Mouse (Mus musculus) lung, adult 2 months (tissue): ENCODE measurements around the gene Exosc9. TPM values are rescaled to one million over a fixed set of nuclear protein-coding genes. Genes with fewer than 3 reads are reported as not detected.
A peak's percentile ranks its signal among the peaks of the same experiment; 100 is the strongest.

Experiments
- DNase-seq: peaks from one replicate; pipeline ENCODE4 v3.0.0; 2022
- H3K4me1 ChIP-seq: fragments of 200-500 bp; 2 replicates; pipeline ENCODE4 v1.6.1; 2011; ENCODE audit warnings: low read length; ENCODE audit not compliant: control insufficient read depth, insufficient read depth
- H3K4me3 ChIP-seq: fragments of 200-500 bp; replicated peaks from 2 replicates; pipeline ENCODE3; 2011; ENCODE audit warnings: low read depth, mild to moderate bottlenecking, control low read depth, low read length; ENCODE audit errors: extremely low read depth
- CTCF ChIP-seq: fragments of 200-500 bp; IDR thresholded peaks from 2 replicates; pipeline ENCODE4 v1.5.1; 2011; ENCODE audit warnings: mild to moderate bottlenecking, low read length, control low read depth; ENCODE audit not compliant: insufficient read depth
- POLR2A ChIP-seq: fragments of 200-500 bp; IDR thresholded peaks from 2 replicates; pipeline ENCODE4 v1.6.1; 2011; ENCODE audit warnings: low read depth, mild to moderate bottlenecking, control low read depth, low read length, borderline replicate concordance; ENCODE audit errors: extremely low read depth
- WGBS: fragments of 180-500 bp; shearing (Covaris S2); methylation state at CpG from one replicate; pipeline ENCODE4 v1.1.7; 2018; 5-methylcytosine and 5-hydroxymethylcytosine counted together
- polyA plus RNA-seq: library from polyadenylated mRNA; depleted of rRNA; stranded (reverse); fragments of >200 nt; gene quantifications from 2 replicates; pipeline ENCODE4 v1.2.3, GENCODE M21; 2012; rRNA removed

The Exosc9 gene
- polyA plus RNA-seq = 4.4 and 9.5 TPM in 2 replicates

DNA sequence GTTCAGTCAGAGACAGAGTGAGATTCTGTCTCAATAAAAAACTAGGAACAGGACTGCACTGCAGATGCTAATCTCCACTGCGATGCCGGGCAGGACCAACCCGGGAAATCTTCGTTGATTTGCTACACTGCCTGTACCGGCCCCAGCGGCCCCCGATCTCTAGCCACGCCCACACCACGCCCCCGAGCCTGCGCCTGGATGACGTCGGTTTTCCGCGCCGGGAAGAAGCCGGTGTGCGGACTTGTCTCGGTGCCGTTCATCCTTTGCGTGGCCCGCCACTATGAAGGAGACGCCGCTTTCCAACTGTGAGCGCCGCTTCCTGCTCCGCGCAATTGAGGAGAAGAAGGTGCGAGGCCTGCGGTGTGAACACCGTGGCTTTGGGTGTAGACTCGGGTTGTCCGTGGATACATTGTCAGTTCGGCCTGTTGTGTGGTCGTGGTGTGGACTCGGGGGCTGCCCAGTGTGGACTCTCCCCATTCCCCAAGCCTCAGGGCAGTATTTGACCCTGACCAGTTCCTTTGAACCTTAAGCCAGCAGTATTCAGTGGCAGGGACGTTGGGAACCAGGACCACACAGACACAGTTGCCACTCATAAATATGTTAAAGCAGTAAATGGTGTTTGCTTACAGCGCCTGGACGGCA, at the start of gene Exosc9:
Exosc9 (plus strand) TSS at position 201 of the 642 bp plus-strand sequence.
- peak within 1 kb of the TSS; percentile 99 for H3K4me3 ChIP-seq
- TF ChIP-seq CTCF (no peak), POLR2A (peak; percentile 49; the same call in 1 of the 2 replicates)
- WGBS = under 1% methylated on average over 39 of the region's 39 CpGs
- peaks cover 6% of the 10 kb centered on the region; the same call in 1 of the 2 replicates for H3K4me1 ChIP-seq
- peak; percentile 97 for DNase-seq

DNA sequence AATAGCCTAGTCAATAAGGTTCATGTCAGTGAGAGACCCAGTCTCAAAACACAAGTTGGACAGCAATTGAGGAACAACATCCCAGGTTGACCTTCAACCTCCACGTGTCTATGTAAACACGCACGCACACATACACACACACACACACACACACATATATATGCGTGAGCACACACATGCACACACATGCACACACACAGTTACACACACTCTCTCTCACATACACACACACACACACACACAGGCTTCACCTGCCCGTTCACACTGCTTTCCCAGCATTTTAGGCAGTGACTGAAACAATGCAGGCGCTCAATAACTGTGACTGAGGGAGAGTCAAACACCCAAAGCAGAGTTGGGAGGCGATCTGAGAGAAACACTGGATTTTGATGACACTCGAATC, 47.1 kb upstream of the Exosc9 start:
- TF ChIP-seq CTCF (no peak), POLR2A (no peak)
- WGBS = 83% methylated on average over 8 of the region's 8 CpGs
- H3K4me1 ChIP-seq = no peaks in the 10 kb centered on the region
- H3K4me3 ChIP-seq = no peak overlapping the region
- no peak for DNase-seq

DNA sequence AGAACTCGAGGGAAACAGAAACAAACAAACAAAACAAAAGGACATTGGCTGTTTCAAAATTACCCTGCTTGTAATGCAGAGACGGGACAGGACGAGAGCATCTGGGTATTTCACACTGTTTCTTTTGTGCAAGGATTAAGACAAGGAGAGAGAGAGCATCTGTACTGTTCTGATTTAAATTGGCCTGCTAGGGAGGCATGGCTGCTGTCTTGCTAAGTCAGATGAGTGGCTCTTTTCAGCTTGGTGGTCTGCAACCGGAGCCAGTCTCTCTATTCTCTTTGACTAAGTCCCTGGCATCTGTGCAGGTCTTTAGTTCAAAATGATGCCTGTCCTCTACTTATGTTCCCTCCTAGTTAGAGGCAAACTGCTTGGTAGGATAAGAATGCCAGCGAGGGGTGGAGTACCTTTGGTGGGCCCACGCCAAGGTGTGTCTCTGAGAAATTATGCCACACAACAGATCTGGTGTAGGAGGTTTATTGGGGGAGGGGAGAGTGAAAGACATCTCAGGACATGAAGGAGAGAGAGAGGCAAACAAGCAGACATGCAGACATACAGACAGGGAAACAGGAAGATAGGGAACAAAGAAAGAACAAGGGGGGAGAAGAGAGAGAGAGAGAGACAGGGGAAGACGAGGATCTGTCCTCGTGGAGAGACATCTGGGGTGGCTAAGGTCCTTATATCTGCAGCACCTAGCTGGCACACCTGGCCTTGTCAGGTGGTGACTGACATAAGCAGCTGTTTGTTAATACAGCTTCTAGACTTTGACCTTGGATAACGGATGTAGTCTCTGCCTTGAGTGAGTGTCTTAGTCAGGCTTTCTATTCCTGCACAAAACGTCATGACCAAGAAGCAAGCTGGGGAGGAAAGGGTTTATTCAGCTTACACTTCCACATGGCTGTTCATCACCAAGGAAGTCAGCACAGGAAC, 46.3 kb upstream of the Exosc9 start:
- no peak for TF ChIP-seq POLR2A
- no peak for TF ChIP-seq CTCF
- Histone ChIP-seq H3K4me3 (no peak overlapping the region), H3K4me1 (no peaks in the 10 kb centered on the region)
- 62% methylated on average over 10 of the region's 10 CpGs for WGBS
- DNase-seq = no peak

DNA sequence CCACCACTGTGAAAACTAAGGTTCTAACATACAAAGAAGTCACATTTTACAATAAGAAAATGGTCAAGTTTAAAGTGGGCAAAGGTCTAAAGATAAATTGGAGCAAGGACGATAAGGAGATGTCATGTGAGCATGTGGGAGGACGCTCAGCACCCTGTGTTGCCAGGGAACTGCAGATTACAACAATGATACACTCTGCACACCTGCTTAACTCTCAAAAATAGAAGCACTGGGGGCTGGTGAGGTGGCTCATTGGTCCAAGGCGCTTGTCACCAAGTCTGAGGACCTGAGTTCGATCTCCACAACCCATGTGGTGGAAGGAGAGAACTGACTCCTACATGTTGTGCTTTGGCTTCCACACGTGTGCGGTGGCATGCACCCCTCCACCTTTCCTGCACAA, 40.9 kb upstream of the Exosc9 start:
- no peak overlapping the region for H3K4me3 ChIP-seq
- WGBS = 82% methylated on average over 6 of the region's 6 CpGs
- no peak for DNase-seq
- no peaks in the 10 kb centered on the region for H3K4me1 ChIP-seq
- TF ChIP-seq POLR2A (no peak), CTCF (no peak)

DNA sequence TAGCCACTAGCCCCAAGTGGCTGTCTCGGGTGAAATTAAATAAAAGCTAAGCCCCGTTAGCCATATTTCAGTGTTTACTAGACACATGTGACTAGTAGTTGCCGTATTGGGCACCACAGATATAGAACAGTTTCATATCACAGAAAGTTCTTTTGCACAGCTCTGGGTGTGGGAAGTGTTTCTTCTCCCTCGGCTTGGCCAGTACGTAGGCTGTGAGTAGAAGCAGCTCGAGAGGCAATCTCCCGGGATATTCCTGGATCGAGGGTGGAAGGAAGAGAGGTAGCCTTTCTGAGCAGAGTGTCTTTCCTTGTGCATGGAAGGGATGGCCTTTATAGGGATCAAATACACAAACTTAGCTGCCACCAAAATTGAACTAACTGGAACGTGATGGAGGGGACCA, 36.2 kb upstream of the Exosc9 start:
- 80% methylated on average over 9 of the region's 9 CpGs for WGBS
- Histone ChIP-seq H3K4me3 (no peak overlapping the region), H3K4me1 (peaks cover 2% of the 10 kb centered on the region; the same call in 1 of the 2 replicates)
- TF ChIP-seq POLR2A (no peak), CTCF (no peak)
- no peak for DNase-seq

DNA sequence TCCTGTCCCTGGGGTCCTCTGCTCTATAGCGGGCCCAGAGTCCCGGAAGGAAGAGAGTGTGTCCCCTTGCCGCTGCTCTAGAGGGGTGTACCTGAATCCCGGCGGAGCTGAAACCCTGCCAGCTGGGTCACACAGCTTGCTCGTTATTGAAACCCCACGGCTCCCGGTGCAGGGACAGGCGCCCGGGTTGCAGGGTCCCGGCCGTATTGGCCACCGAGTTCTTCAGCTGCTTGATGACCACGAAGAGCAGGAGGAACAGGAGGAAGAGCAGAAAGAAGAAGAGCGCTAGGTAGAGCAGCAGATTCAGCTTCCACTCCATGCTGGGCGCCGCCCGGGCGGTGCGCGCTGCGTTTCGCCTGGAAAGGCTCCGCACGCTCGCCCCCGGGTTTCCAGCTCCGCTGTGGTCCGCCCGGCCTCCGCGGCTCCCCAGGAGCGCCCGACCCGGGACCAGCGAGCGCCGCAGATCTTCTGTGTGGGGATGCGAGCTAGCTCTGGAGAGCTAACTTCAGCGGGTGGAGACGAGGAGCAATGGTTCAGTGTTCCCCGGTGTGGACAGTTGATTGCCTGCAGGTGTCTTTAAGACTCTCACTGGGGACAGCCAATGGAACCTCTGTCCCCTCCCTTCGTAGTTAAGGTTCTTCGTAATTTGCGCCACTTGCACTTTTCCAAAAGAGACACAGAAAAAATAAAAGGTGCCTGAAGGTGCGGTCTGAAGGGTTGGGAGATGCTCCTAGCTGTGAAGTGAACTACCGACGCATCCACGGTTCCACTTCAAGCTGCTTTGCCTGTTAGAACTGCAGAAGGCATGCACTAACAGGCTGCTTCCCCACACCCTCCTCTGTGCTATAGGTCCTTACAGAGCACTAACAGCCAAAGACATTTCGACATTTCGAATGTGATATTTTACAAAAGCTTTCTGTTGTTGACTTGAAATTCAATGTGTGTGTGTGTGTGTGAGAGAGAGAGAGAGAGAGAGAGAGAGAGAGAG, 31.0 kb upstream of the Exosc9 start, which contains the start of gene Gm11549:
Gm11549 (minus strand) TSS at position 741 of the 988 bp plus-strand sequence.
- WGBS = 2% methylated on average over 51 of the region's 51 CpGs
- TF ChIP-seq CTCF (no peak), POLR2A (no peak)
- H3K4me3 ChIP-seq = no peak within 1 kb of the TSS
- no peak for DNase-seq
- H3K4me1 ChIP-seq = peaks cover 2% of the 10 kb centered on the region

DNA sequence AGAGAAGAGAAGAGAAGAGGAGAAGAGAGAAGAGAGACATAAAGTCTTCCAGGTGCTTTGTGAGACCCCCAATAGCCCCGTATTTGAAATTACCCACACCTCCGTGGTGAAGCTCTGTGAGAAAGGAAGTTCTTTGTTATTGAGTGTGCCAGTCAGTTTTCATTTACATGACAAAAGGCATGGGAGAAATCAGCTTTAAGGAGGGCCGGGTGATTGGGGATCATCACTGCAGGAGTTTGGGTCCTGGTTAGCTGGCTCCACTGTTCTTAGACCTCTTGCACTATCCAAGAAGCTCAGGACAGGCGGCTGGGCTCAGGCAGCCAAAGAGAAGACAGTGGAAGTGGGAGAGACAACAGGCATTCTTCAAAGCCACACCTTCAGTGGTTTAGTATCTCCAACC, 30.3 kb upstream of the Exosc9 start:
- Histone ChIP-seq H3K4me1 (peaks cover 2% of the 10 kb centered on the region), H3K4me3 (no peak overlapping the region)
- no peak for DNase-seq
- no peak for TF ChIP-seq CTCF
- no peak for TF ChIP-seq POLR2A
- 24% methylated on average over 4 of the region's 4 CpGs for WGBS

DNA sequence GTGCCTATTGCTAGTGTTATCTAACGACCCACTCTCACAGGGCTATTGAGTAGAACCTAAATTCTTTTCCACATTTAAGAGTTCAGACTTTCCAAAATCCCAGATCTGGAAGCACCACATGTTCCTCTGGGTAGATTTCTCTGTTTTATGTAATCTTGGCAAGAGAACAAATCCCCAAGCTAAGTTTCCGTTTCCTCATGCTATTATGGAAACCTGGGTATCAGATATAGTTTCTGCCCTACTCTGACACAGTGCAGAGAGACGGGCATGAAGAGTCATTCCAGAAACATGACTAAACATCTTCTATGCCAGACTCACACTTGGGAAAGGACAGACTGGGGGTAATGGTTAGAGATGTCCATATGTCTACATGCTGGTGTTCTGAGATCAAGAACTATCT, 27.9 kb upstream of the Exosc9 start:
- no peak for TF ChIP-seq CTCF
- no peak for TF ChIP-seq POLR2A
- peaks cover 2% of the 10 kb centered on the region for H3K4me1 ChIP-seq
- DNase-seq = no peak
- WGBS = 55% methylated on average over 3 of the region's 3 CpGs
- H3K4me3 ChIP-seq = no peak overlapping the region

DNA sequence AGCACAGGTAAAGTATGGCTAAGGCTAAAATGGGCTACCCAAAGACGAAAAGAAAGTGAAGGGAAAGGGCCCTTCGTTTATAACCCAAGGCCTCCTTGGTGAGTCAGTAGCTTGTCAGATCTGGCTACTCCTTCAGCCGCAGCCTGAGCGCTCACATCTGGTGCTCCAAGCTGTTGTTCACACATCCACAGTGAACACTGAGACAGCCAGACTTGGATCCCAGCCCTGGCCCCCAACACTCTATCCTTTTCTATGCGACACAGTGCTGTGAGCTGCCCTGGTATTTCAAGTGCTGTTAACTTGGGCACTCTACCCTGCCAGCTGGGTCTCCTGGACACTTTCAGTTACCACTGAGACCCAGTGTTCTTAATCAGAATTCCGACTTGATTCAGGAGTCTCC, 22.1 kb upstream of the Exosc9 start:
- Histone ChIP-seq H3K4me3 (no peak overlapping the region), H3K4me1 (peaks cover 10% of the 10 kb centered on the region)
- no peak for TF ChIP-seq CTCF
- TF ChIP-seq POLR2A = no peak
- 60% methylated on average over 6 of the region's 6 CpGs for WGBS
- peak; percentile 19 for DNase-seq
